Mouse (Mus musculus): ENCODE results near the gene Dexi. TPM values are rescaled to one million over a fixed set of nuclear protein-coding genes. Genes with fewer than 3 reads are reported as not detected.

Dexi gene
- polyA plus RNA-seq, 1 experiment from 2014 or later: 14.9 TPM

DNA sequence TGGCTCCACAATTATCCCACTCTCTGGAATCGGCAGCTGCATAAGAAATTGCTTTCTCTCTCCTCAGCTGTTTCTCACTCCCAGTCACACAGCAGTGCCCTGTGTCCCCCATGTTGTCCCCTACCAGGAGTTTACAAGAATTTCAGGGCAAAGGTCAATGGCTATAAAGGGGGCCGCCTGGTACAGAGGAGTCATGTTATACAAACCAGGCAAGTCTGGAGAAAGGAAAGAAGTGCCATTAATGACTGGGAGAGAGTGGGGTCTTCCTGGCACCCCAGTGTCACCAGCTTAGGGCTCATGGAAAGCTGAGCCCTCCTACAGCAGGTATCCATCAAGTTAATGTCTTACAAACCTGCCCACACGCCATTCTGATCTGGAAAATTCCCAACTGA, 88.3 kb downstream of the Dexi start:
- Histone ChIP-seq H3K36me3 (ENCODE audit: control insufficient read depth, insufficient read depth) (no peaks in the 10 kb centered on the region), H3K4me2 (ENCODE audit: low read length) (no peak overlapping the region), H3K9ac (replicated peaks; ENCODE audit: low read depth, low read length) (no peak overlapping the region), H3K27me3 (replicated peaks; ENCODE audit: control insufficient read depth, insufficient read depth, low read length) (no peaks in the 10 kb centered on the region), H3K27ac (ENCODE audit: low read length) (no peak overlapping the region), H3K4me3 (replicated peaks; ENCODE audit: low read length) (no peak overlapping the region), H3K4me1 (replicated peaks; ENCODE audit: control insufficient read depth, insufficient read depth, low read length) (peaks cover 4% of the 10 kb centered on the region; the same call in 1 of the 2 replicates), H3K9me3 (ENCODE audit: control insufficient read depth, low read length) (no peaks in the 10 kb centered on the region)
- 64% methylated on average over 3 of the region's 3 CpGs for WGBS
- no peak for ATAC-seq

DNA sequence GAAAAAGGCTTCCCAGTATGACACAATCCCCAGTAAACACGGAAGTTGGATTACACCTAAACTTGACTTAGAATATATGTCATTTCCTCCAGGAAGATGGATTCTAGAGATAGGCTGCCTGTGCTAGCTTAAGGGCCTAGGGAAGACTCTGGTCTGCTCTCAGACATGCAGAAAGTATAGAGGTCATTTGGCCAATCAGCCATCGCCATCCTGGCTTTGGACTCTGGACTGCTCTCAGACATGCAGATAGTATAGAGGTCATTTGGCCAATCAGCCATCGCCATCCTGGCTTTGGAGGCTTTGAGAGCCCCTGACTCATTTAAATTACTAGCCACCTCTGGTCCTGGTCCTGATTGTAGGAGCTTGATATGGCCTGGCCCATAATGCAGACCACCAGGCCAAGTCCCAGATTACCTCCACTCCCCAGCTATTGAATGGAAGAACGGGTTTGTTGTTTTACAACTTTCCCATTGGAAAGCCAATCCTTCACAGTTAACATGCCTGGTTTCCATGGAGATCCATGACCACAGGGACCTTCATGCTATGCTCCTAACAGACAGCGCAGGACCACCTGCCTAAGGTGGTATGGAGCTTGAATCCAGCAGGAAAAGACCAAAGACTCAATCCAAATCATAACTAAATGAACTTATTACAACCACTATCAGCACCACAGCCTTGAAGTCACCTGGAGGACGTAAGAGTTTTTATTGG, 88.8 kb downstream of the Dexi start:
- H3K4me1 ChIP-seq (replicated peaks; ENCODE audit: control insufficient read depth, insufficient read depth, low read length): peaks cover 4% of the 10 kb centered on the region; the same call in 1 of the 2 replicates
- no peak overlapping the region for H3K9ac ChIP-seq (replicated peaks; ENCODE audit: low read depth, low read length)
- WGBS: 82% methylated on average over 6 of the region's 6 CpGs
- H3K4me3 ChIP-seq (replicated peaks; ENCODE audit: low read length): no peak overlapping the region
- no peak for ATAC-seq
- H3K27me3 ChIP-seq (replicated peaks; ENCODE audit: control insufficient read depth, insufficient read depth, low read length): no peaks in the 10 kb centered on the region
- no peak overlapping the region for H3K4me2 ChIP-seq (ENCODE audit: low read length)
- H3K27ac ChIP-seq (ENCODE audit: low read length): no peak overlapping the region
- no peaks in the 10 kb centered on the region for H3K9me3 ChIP-seq (ENCODE audit: control insufficient read depth, low read length)
- H3K36me3 ChIP-seq (ENCODE audit: control insufficient read depth, insufficient read depth): no peaks in the 10 kb centered on the region

Other genes starting within 250 kb of the Dexi start
- gene Emp2, start 229.1 kb downstream of the Dexi start, polyA plus RNA-seq (2015; fragmentation: Nextera tagmentation; extraction: Ambion mirVana): 8.3 and 10.7 TPM in 2 replicates
- gene Tekt5, start 147.6 kb downstream of the Dexi start, polyA plus RNA-seq (2015; fragmentation: Nextera tagmentation; extraction: Ambion mirVana): 2.5 and 4.1 TPM in 2 replicates
- 47.7 and 48.9 TPM in 2 replicates for gene Nubp1, start 131.1 kb downstream of the Dexi start, polyA plus RNA-seq (2015; fragmentation: Nextera tagmentation; extraction: Ambion mirVana)
- gene Tvp23a, start 95.7 kb downstream of the Dexi start, polyA plus RNA-seq (2015; fragmentation: Nextera tagmentation; extraction: Ambion mirVana): 60.3 and 60.6 TPM in 2 replicates
- gene Ciita, start 63.0 kb downstream of the Dexi start, polyA plus RNA-seq (2015; fragmentation: Nextera tagmentation; extraction: Ambion mirVana): 0.41 and 0.49 TPM in 2 replicates
- gene Clec16a, start 2.3 kb upstream of the Dexi start, polyA plus RNA-seq (2015; fragmentation: Nextera tagmentation; extraction: Ambion mirVana): 69.0 and 72.8 TPM in 2 replicates
- gene Socs1, start 242.5 kb upstream of the Dexi start, polyA plus RNA-seq (2015; fragmentation: Nextera tagmentation; extraction: Ambion mirVana): 1.7 and 2.2 TPM in 2 replicates
- gene Tnp2, start 245.6 kb upstream of the Dexi start, polyA plus RNA-seq (2015; fragmentation: Nextera tagmentation; extraction: Ambion mirVana): not detected in 2 replicates
- not detected in 2 replicates for gene Prm3, start 247.9 kb upstream of the Dexi start, polyA plus RNA-seq (2015; fragmentation: Nextera tagmentation; extraction: Ambion mirVana)